Mouse (Mus musculus) spleen, postnatal 10 days (tissue): ENCODE results near the gene Pkp4.

Source experiments
- DNase-seq, 2 experiments: peaks; one replicate each; pipeline ENCODE4 v3.0.0; 2021 to 2022; ENCODE audit warnings: low spot score in 2 of 2

The Pkp4 gene

GRCm38 (mm10) chr2:59271835-59272234 is 111.2 kb downstream of the Pkp4 start:
- DNase-seq, result no peak

- DNase-seq, result no peak
These were observed 112.1 kb downstream of the Pkp4 start for GRCm38 (mm10) chr2:59272713-59273112.

GRCm38 (mm10) chr2:59280914-59281562 is 120.4 kb downstream of the Pkp4 start:
- DNase-seq, result no peak

GRCm38 (mm10) chr2:59282966-59283365 is 122.3 kb downstream of the Pkp4 start:
- DNase-seq, result no peak

- no peak for DNase-seq
These were observed 123.6 kb downstream of the Pkp4 start for GRCm38 (mm10) chr2:59284216-59284615.

GRCm38 (mm10) chr2:59284734-59285490 is 124.3 kb downstream of the Pkp4 start:
- DNase-seq, result no peak

GRCm38 (mm10) chr2:59285581-59285980 is 124.9 kb downstream of the Pkp4 start:
- DNase-seq, result no peak

GRCm38 (mm10) chr2:59286247-59286646 is 125.6 kb downstream of the Pkp4 start:
- DNase-seq, result no peak

- DNase-seq, result no peak
These were observed 127.0 kb downstream of the Pkp4 start for GRCm38 (mm10) chr2:59287630-59288029.

- no peak for DNase-seq
These were observed 128.8 kb downstream of the Pkp4 start for GRCm38 (mm10) chr2:59289411-59289810.

- no peak for DNase-seq
These were observed 129.7 kb downstream of the Pkp4 start for GRCm38 (mm10) chr2:59290391-59290790.

- no peak for DNase-seq
These were observed 139.2 kb downstream of the Pkp4 start for GRCm38 (mm10) chr2:59299831-59300230.

- no peak for DNase-seq
These were observed 141.0 kb downstream of the Pkp4 start for GRCm38 (mm10) chr2:59301671-59302070.

- no peak for DNase-seq
These were observed 141.8 kb downstream of the Pkp4 start for GRCm38 (mm10) chr2:59302430-59302829.

- no peak for DNase-seq
These were observed 142.9 kb downstream of the Pkp4 start for GRCm38 (mm10) chr2:59303530-59304063.

GRCm38 (mm10) chr2:59307302-59307701 is 146.7 kb downstream of the Pkp4 start:
- no peak for DNase-seq

- DNase-seq, result no peak
These were observed 147.4 kb downstream of the Pkp4 start for GRCm38 (mm10) chr2:59308055-59308454.

- DNase-seq, result no peak
These were observed 152.6 kb downstream of the Pkp4 start for GRCm38 (mm10) chr2:59313293-59313692.

- DNase-seq, result no peak
These were observed 158.0 kb downstream of the Pkp4 start for GRCm38 (mm10) chr2:59318631-59319030.

- no peak for DNase-seq
These were observed 167.3 kb downstream of the Pkp4 start for GRCm38 (mm10) chr2:59327946-59328345.

- no peak for DNase-seq
These were observed 170.4 kb downstream of the Pkp4 start for GRCm38 (mm10) chr2:59331093-59331492.

- no peak for DNase-seq
These were observed 171.9 kb downstream of the Pkp4 start for GRCm38 (mm10) chr2:59332523-59332922.

- no peak for DNase-seq
These were observed 177.9 kb downstream of the Pkp4 start for GRCm38 (mm10) chr2:59338501-59338900.
